Mouse (Mus musculus) left cerebral cortex, adult 18-20 months (tissue): ENCODE results near the gene Ak5. TPM values are rescaled to one million over a fixed set of nuclear protein-coding genes. Genes with fewer than 3 reads are reported as not detected.

Experiments used
- DNase-seq, 2 experiments: peaks; one replicate each; pipeline ENCODE4 v3.0.0; 2021 to 2022; ENCODE audit warnings: low spot score in 2 of 2, mixed read lengths in 1 of 2
- total RNA-seq, 2 experiments: library from RNA; stranded (reverse); gene quantifications; 2 replicates each; pipeline ENCODE4 v1.2.3; 2021

Ak5 gene
- total RNA-seq, 2 experiments from 2014 or later: 149 to 168 TPM

GRCm38 (mm10) chr3:152568455-152569241 is 99.5 kb downstream of the Ak5 start:
- no peak for DNase-seq

- DNase-seq: no peak
Measured at GRCm38 (mm10) chr3:152564516-152565113, 103.5 kb downstream of the Ak5 start.

- DNase-seq: no peak
Measured at GRCm38 (mm10) chr3:152563833-152564232, 104.3 kb downstream of the Ak5 start.

DNA sequence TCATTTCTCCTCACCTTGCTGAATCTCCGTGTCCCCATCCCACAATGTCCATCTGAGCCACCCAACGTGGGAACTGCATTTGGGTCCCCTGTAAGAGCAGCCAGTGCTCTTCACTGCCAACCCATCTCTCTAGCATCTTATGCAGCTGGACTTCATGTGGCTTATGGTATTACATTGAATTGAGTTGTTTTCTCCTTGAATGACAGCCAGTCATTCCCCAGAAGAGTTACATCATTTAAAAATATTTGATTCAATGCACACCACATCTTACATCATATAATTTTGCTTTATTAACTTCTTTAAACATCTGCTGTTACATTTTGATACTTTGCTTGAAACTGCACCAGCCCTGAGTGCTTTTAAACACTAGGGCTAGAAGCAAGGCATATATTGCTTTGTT is 106.5 kb downstream of the Ak5 start:
- DNase-seq: no peak

- no peak for DNase-seq
Measured at GRCm38 (mm10) chr3:152559295-152559694, 108.9 kb downstream of the Ak5 start.

DNA sequence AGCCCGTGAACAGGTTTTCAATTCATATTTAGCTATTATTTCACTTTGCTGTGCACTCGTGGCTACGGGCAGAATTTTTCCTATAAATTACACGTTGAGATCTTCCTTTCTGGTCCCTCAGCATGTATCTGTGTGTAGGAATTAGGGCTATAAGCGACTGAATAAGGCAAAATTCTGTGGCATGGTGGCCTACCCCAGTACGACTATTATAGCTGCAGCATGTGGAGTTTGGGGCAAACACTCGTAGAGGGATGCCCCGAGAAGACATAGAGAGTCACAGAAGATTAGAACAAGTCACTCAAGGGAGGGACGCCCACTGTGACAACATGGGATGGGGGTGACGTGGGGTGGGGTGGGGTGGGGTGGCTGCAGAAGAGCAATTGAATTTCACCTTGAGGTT is 110.1 kb downstream of the Ak5 start:
- DNase-seq: no peak

DNA sequence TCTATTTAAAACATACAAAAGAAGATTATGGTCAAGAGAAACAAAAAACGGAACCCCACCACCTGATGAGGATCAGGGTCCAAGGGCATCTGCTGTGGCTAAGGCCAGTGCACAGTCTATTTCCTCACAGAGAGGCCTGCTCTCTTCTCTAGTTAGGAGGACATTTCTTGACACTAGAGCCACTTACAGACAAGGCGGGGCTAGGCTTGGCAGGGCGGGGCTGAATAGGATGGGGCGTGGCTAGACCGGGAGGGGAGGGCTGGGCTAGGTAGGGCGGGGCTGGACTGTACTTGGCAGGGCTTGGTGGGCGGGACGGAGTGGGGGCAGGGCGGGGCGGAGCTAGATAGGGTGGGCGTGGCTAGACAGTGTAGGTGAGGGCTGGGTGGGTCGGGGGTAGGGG is 110.5 kb downstream of the Ak5 start:
- no peak for DNase-seq

DNA sequence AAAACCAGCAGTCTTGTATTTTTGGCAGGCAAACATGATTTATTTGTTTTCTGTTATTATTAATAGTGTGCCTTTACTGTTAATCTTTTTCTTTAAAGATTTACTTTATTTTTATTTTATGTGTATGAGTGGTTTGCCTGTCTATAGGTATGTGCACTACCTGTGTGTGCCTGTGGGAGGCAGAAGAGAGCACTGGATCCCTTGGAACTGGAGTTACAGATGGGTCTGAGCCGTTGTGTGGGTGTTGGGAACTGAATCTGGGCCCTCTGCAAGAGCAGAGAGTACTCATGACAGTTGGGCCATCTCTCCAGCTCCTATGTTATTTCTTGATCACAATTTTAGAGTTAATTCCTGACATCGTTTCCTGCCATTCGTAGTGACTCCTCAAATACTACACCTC is 111.2 kb downstream of the Ak5 start:
- no peak for DNase-seq

- DNase-seq: no peak
Measured at GRCm38 (mm10) chr3:152556435-152556834, 111.7 kb downstream of the Ak5 start.

GRCm38 (mm10) chr3:152555216-152555615 is 112.9 kb downstream of the Ak5 start:
- DNase-seq: no peak

- DNase-seq: no peak
Measured at GRCm38 (mm10) chr3:152554366-152554765, 113.8 kb downstream of the Ak5 start.

- no peak for DNase-seq
Measured at GRCm38 (mm10) chr3:152552641-152553040, 115.5 kb downstream of the Ak5 start.

GRCm38 (mm10) chr3:152550528-152551115 is 117.5 kb downstream of the Ak5 start:
- no peak for DNase-seq

DNA sequence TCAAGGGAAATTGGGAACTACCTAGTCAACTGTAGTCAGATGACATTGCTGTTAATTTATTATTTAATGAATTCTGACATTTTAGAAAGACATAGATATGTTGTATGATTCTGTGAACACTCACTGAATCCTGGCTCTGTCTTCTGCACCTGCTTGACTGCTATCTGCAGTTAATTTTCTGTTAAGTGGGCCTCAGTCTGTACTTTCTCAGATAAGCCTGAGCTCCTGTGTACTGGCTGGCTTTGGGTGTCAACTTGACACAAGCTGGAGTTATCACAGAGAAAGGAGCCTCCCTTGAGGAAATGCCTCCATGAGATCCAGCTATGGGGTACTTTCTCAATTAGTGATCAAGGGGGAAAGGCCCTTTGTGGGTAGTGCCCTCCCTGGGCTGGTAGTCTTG is 118.1 kb downstream of the Ak5 start:
- no peak for DNase-seq

- DNase-seq: no peak
Measured at GRCm38 (mm10) chr3:152544921-152545320, 123.2 kb downstream of the Ak5 start.

DNA sequence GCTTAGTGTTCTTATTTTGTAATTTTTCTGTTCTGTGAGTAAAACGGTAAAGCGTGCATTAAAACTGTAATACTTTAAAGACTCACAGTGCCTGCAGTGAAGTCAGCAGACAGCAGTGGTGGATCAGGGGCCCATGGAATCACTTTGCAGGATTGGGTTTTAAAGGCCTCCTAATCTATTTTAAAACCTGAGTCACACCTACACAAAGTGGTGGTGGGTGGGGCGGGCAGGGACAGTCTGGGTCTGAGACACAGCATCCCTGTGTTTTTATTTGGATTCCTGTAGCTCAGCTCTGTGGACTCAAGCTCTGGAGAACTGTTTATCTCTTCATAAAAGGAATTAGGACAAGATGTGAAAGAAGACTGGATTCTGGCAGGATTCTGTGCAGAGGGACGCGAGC is 125.9 kb downstream of the Ak5 start:
- DNase-seq: peak in 1 of 2 experiments; percentile 8

GRCm38 (mm10) chr3:152530344-152530743 is 137.8 kb downstream of the Ak5 start:
- DNase-seq: no peak

DNA sequence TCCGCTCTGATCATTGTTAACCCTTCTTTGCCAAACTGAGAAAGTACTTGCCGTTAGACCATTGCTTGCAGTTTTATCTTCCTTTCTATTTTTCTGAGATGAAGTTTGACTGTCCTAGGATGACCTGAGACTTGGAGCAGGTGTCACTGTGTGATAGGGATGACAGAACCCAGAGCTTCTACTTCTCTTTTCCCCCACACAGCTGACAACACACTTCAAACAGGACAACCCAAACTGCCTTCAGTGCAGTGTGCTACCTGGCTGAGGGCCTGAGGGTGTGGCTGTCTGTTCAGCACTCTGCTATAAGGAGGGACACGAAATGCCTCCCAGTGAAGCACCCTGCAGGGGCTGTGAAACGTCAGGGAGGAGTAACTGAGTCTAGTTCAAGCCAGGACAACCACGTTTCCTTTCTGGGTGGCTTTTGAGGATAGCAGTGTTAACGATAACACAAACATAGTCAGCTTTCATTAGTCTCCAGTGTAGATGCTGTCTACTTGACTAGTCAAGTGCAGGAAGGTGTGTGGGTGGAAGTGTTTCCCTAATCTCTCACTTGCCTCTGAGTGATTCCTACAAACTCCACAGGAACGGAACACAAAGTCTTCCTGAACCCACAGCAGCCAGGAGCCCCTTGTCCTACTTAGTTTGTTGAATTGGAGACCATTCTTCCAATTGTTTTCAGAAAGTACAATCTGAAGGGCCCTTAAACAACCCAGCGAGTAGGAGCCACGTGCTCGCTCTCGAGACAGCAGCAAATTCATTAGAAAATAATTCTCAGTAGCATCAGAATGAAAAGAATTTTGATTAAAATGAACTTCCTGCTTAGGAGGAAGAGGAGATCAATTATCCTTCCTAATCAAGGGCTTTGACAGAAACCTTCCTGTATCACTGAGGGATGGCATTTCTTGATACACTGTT is 138.8 kb downstream of the Ak5 start:
- DNase-seq: no peak

DNA sequence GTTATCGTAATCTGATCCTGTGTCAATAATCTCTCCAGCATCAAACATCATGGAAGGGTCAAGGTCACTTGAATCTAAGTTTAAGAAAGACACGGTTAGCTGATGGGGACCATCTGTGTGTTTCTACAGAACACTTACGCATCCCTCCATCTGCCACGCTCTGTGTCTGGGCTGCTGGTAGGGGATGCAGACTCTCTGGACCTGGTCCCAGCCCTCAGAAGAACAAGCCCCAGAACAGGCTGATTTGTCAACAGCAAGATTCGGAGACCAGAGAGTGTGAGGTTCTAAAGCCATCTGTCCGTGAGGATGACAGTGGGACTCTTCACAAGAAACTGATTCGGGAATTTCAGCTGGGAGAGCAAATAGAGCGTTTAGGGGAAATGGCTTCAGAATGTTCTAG is 141.4 kb downstream of the Ak5 start:
- no peak for DNase-seq

DNA sequence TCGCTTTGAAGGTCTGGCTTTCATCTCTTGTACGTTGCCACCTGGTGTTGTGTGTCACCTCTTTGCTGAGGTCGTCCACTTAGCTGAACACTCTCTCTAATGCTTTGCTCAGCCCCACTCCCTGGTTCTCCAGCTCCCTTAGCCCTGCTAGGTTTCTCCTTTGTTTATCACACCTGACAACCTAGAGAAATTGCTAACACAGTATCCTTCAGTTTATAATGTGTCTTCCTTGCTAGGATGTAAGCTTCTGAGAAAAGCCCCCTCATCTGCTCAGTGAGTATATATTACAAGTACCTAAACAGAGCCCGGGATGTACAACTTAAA is 144.9 kb downstream of the Ak5 start:
- DNase-seq: no peak

DNA sequence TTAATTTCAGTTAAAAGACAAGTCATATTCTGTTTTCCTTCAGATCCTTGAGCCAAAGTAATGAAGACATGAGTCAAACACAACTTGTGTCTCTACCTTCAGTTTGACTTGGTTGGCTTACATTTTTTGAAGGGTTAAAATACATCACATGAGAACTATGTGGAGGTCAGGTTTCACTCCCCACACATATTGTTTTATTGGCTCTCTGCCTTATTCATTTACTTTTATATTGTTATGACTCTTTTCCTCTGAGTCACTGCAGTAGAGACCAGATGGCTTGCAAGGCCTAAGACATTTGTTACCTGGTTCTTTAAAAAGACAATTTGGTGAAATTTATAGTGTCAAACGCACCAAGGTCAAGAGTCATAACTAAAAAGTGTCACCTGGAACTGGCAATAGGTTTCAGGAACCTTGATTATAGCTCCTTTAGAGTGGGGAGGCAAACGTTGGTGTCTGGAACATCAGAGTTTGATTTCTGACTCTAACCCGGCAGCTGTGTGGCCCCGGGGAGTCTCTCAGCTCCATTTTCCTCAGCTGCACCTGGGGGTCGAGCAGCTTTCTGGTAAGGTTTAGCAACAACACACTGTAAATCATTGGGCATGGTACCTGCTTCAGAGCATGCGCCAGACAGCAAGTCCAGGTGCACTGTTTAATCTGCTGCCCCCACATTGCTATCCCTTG is 145.4 kb downstream of the Ak5 start:
- no peak for DNase-seq
